Mouse (Mus musculus): ENCODE results near the gene Rpl37a. TPM values are rescaled to one million over a fixed set of nuclear protein-coding genes. Genes with fewer than 3 reads are reported as not detected.

Rpl37a gene
- total RNA-seq, 4 experiments from 2014 or later = 603 to 734 (median 658) TPM

DNA sequence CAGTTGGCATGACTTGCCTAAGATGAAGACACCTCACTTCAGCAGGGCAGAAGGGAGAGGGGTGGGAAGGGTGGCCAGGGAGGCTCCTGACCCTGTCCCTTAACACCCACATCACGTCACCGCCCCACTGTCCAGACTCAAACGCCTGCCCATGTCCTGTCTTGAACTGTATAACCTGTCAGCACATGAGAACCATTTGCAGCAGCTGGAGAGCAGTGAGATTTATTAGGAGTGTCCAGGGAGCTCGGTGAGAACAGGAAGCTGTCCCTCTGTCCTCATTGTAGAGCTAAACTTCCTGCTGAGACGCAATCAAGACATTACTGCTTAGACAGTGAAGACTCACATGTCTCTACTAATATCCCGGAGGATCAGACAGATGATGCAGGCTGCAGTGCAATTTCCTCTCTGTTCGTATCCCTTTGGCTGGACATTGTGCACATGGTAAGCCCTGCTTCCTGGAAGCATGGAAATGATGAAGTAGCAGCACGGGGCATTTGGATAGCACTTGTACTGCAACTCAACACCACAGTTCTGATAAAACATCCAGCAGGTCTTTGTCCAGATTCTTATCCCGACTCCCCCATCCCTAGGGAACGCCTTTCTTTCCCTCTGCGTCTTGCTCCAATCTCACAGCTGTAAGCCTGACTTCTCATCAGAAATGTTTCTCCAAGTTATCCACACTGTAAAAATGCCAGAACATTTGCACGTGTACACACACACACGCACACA, 25.5 kb downstream of the Rpl37a start:
- DNase-seq (ENCODE audit: low spot score in 2 of 2) = no peak

DNA sequence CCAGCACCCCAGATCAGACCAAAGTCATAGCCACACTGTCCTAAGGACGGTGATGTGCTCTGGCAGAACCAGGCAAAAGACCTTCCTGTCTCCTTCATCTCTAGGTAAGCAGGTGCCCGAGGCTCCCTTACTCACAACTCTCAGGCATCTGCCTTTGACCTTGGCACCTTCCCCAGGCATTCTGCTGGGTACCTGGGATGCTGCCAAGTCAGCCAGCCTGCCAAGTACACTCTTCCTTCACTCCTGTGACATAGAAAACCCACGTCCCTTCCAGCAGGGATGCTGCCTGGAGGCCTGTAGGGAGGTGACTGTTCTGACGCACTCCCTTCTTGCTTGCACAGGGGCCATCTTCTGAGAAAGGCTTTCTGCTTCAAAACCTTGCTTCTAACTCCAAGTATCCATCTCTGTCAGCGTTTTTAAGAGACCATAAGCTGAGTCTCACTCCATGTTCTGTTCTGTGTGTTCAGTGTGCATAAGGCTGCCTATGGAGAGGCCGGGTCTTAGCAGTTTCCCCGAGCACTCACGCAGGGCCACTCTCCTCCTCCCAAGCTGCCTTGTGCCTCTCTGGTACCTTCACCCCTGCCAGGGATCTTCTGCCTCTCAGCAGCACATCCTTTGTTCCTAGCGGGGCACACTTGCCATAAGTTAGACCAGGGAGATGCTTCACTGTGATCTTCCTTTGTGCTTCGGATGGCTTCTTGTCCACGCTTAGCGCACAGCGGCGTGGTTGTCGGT, 28.0 kb downstream of the Rpl37a start:
- no peak for DNase-seq (ENCODE audit: low spot score in 2 of 2)

DNA sequence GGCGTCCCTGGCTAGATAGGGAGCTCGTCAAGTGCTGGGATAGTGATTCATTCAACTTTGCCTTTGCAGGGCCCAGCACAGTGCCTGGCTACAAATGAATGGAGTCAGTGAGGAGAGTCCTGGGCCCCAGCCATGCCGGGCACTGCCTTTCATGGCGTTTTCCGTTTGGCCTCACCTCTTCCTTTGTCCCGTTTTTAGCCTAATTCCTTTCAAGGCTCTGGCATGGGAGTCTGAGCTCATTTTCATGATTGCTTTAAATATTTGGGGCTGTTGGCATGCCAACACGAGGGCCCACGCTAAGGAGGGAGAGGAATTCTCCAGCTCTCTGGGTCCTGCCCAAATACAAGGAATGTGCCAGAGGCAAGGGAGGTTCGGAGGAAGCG, 28.6 kb downstream of the Rpl37a start:
- DNase-seq (ENCODE audit: low spot score in 2 of 2) = peak; percentile 48 to 62

DNA sequence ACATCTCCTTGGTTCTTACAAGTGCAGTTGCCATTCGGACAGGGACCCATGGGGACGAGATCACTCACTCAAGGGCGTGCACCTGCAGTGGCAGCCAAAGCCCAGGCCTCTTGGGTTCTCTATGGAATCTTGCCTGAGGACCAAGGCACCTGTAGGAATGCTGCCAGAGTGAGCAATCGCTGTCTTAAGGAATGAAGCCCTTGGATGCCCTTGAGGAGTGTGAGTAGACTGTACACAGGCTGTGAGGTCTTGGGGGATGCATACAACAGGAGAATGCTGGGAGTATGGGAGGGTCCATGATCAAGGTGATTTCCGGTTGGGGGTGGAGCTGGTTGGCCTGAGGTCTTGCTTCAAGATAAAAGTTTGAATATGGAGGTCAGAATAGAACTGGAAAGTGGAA, 30.3 kb downstream of the Rpl37a start:
- DNase-seq (ENCODE audit: low spot score in 2 of 2) = no peak

GRCm38 (mm10) chr1:72744816-72745506, 33.9 kb downstream of the Rpl37a start:
- no peak for DNase-seq (ENCODE audit: low spot score in 2 of 2)

DNA sequence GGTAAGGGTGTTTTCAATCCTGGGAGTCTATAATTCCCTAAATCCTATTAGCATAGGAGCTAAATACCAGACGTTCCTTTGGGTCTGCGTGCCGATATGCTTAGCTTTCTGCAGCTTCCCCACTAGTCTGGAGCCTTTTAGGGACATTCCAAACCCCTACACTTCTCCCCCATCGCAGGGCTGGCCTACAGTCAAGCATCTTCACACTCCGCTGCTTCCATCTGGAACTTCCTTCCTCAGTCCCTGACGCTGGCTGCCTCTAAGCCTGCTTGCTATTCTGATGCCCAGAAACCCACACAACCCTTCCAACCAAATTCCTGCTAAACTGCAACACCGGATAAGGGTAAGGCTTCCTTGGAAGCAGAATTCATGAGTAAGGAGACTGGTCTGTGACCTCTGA, 35.3 kb downstream of the Rpl37a start:
- DNase-seq (ENCODE audit: low spot score in 2 of 2) = peak; percentile 26 to 50

- peak; percentile 26 to 45 for DNase-seq (ENCODE audit: low spot score in 2 of 2)
Observed at GRCm38 (mm10) chr1:72751371-72751781, 40.3 kb downstream of the Rpl37a start.

DNA sequence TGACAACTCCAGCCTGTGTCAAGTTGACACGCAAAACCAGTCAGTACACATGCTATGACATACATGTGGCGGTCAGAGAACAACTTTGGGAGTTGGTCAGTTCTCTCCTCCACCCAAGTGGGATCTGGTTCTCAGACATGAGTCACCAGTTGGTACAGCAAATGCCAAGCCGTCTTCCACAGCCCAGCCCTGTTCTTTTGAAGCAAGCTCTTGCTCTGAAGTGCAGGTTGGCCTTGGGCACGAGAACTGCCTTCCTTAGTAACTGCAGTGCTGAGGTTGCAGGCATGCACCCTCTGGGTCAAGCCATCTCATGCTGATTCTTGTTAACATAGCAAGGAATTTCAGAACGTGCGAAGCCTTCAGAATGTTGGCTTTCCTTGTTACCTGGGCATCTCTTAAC, 42.1 kb downstream of the Rpl37a start:
- DNase-seq (ENCODE audit: low spot score in 2 of 2) = no peak

DNA sequence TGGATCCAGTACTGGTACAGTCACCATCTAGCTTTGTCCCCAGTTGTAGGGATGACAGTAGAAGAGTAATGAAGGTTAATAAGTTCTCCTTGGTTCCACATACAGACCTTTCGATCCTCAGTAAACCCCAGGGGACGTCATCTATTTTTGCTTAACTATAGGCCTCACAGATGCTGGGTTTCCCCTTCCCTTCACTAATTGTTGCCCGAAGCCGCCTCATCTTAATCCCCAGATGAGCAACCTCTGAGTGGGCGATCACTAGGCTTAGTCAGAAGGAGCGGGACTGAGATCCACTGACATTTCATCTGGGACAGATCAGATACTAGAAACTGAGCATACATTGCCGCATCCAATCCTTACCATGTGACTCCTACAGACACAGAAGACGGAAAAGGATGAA, 44.1 kb downstream of the Rpl37a start:
- DNase-seq (ENCODE audit: low spot score in 2 of 2) = no peak

GRCm38 (mm10) chr1:72755801-72756200, 44.7 kb downstream of the Rpl37a start:
- no peak for DNase-seq (ENCODE audit: low spot score in 2 of 2)

DNA sequence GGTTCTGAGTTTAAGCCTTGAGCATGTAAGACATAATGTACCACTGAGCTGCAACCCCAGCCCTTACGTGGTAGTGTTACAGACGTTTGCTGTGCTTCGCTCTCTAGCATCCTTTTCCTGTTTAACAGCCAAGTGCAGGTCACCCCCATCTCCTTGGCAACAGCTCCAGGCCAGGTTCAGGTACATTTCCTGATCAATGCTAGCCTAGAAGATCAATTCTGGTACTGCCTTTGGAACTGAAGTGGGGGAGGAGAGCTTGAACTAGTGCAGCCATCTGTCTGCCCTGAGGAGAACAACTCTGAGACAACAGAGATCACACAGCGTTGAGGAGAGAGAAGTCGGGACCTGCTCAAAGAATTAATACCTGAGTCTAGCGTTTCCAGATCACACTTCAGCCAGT, 48.7 kb downstream of the Rpl37a start:
- DNase-seq (ENCODE audit: low spot score in 2 of 2) = no peak

Other genes starting within 250 kb of the Rpl37a start
- 10 to 100 TPM; 14.1 to 16.4 (median 15.1) TPM for gene March4, start 174.4 kb upstream of the Rpl37a start, total RNA-seq (2022)
- gene Smarcal1, start 128.0 kb upstream of the Rpl37a start, total RNA-seq (2022) = 10 to 100 TPM; 59.3 to 66.1 (median 63.5) TPM
- gene Ankar, start 10.7 kb upstream of the Rpl37a start, total RNA-seq (2022) = not detected
- gene Igfbp2, start 113.2 kb downstream of the Rpl37a start, total RNA-seq (2022) = 10 to 100 TPM; 36.7 to 56.7 (median 47.3) TPM
- gene Igfbp5, start 163.6 kb downstream of the Rpl37a start, total RNA-seq (2022) = 100 to 1,000 TPM in 2 of 4 experiments, 10 to 100 TPM in 2; 81.6 to 154 (median 113) TPM

All from layer of hippocampus, adult 8-10 months (tissue).